Mouse (Mus musculus) MEL (cell line): ENCODE data around the gene Sdsl. TPM values are rescaled to one million over a fixed set of nuclear protein-coding genes. Genes with fewer than 3 reads are reported as not detected.

Source experiments
- DNase-seq: peaks from one replicate; pipeline ENCODE4 v3.0.0; 2011; ENCODE audit warnings: low read depth, low spot score
- H3K27ac ChIP-seq: 2 replicates; pipeline ENCODE4 v1.5.1; 2012; ENCODE audit warnings: low read depth, mild to moderate bottlenecking, control low read depth, low read length, moderate library complexity; ENCODE audit not compliant: control insufficient read depth
- H3K27me3 ChIP-seq, 2 experiments: fragments of 150-350 bp in 1 of 2; sonication (generic) in 1 of 2; 2 replicates each; pipeline ENCODE4 v1.6.1; 2012; ENCODE audit warnings: low read length in 2 of 2, mild to moderate bottlenecking in 2 of 2, improper control_type of control experiment in 1 of 2, moderate library complexity in 1 of 2; ENCODE audit not compliant: insufficient read depth in 2 of 2, control insufficient read depth in 1 of 2
- H3K36me3 ChIP-seq, 2 experiments: 2 replicates each; pipeline ENCODE4 v1.6.1; 2012 to 2014; ENCODE audit warnings: low read length in 2 of 2, improper control_type of control experiment in 1 of 2, inconsistent platforms in 1 of 2, mild to moderate bottlenecking in 1 of 2; ENCODE audit not compliant: insufficient read depth in 2 of 2, control insufficient read depth in 1 of 2
- H3K4me1 ChIP-seq, 2 experiments: fragments of 150-350 bp in 1 of 2; sonication (generic) in 1 of 2; 2 replicates each; pipeline ENCODE4 v1.6.1; 2012; ENCODE audit warnings: low read length in 2 of 2, improper control_type of control experiment in 1 of 2, mild to moderate bottlenecking in 1 of 2; ENCODE audit not compliant: insufficient read depth in 2 of 2, control insufficient read depth in 1 of 2
- H3K4me3 ChIP-seq, 2 experiments: fragments of 150-350 bp in 1 of 2; sonication (generic) in 1 of 2; 2 replicates each; pipeline ENCODE4 v1.5.1; 2012; ENCODE audit warnings: low read depth in 2 of 2, low read length in 2 of 2, mild to moderate bottlenecking in 2 of 2, moderate library complexity in 2 of 2, control low read depth in 1 of 2, improper control_type of control experiment in 1 of 2; ENCODE audit not compliant: control insufficient read depth in 1 of 2, insufficient read depth in 1 of 2
- H3K79me2 ChIP-seq: 2 replicates; pipeline ENCODE4 v1.6.1; 2012; ENCODE audit warnings: mild to moderate bottlenecking, low read length, moderate library complexity; ENCODE audit not compliant: control insufficient read depth, poor library complexity, insufficient read depth
- H3K9ac ChIP-seq: 2 replicates; pipeline ENCODE4 v1.6.1; 2012; ENCODE audit warnings: low read depth, mild to moderate bottlenecking, control low read depth, low read length, moderate library complexity; ENCODE audit not compliant: control insufficient read depth, poor library complexity, severe bottlenecking
- H3K9me3 ChIP-seq: fragments of 150-350 bp; sonication (generic); replicated peaks from 2 replicates; pipeline ENCODE4 v1.6.1; 2012; ENCODE audit warnings: mild to moderate bottlenecking, low read length, improper control_type of control experiment, moderate library complexity; ENCODE audit not compliant: insufficient read depth
- BHLHE40 ChIP-seq: IDR thresholded peaks from 2 replicates; pipeline ENCODE4 v1.6.1; 2012; ENCODE audit warnings: low read depth, mild to moderate bottlenecking, inconsistent platforms, low read length, improper control_type of control experiment, borderline replicate concordance
- E2F4 ChIP-seq: IDR thresholded peaks from 2 replicates; pipeline ENCODE4 v1.6.1; 2011; ENCODE audit warnings: low read depth, low read length, improper control_type of control experiment, borderline replicate concordance
- ELF1 ChIP-seq: IDR thresholded peaks from 2 replicates; pipeline ENCODE4 v1.6.1; 2014; ENCODE audit warnings: low read depth, mild to moderate bottlenecking, inconsistent platforms, low read length, improper control_type of control experiment, moderate library complexity
- MAFK ChIP-seq: IDR thresholded peaks from 2 replicates; pipeline ENCODE4 v1.6.1; 2011; ENCODE audit warnings: low read depth, mild to moderate bottlenecking, low read length, improper control_type of control experiment, borderline replicate concordance
- MAX ChIP-seq: IDR thresholded peaks from 2 replicates; pipeline ENCODE4 v1.6.1; 2011; ENCODE audit warnings: low read length, improper control_type of control experiment
- MAZ ChIP-seq: IDR thresholded peaks from 2 replicates; pipeline ENCODE4 v1.6.1; 2012; ENCODE audit warnings: low read depth, mild to moderate bottlenecking, inconsistent platforms, low read length, improper control_type of control experiment
- MEF2A ChIP-seq: IDR thresholded peaks from 2 replicates; pipeline ENCODE4 v1.6.1; 2014; ENCODE audit warnings: low read depth, mild to moderate bottlenecking, inconsistent platforms, low read length, improper control_type of control experiment; ENCODE audit not compliant: poor library complexity, insufficient replicate concordance, severe bottlenecking; ENCODE audit errors: extremely low read depth
- POLR2A ChIP-seq, 2 experiments: IDR thresholded peaks; 2 replicates each; pipeline ENCODE4 v1.6.1; 2011 to 2012; ENCODE audit warnings: low read length in 2 of 2, mild to moderate bottlenecking in 2 of 2, control low read depth in 1 of 2, improper control_type of control experiment in 1 of 2, low read depth in 1 of 2, moderate library complexity in 1 of 2; ENCODE audit not compliant: control insufficient read depth in 1 of 2, insufficient read depth in 1 of 2, poor library complexity in 1 of 2
- SIN3A ChIP-seq: IDR thresholded peaks from 2 replicates; pipeline ENCODE4 v1.6.1; 2012; ENCODE audit warnings: low read length, improper control_type of control experiment, inconsistent platforms
- TAL1 ChIP-seq: IDR thresholded peaks from 2 replicates; pipeline ENCODE4 v1.6.1; 2012; ENCODE audit warnings: mild to moderate bottlenecking, inconsistent platforms, low read length, moderate library complexity, mixed read lengths
- TBP ChIP-seq: IDR thresholded peaks from 2 replicates; pipeline ENCODE4 v1.8.0; 2011; ENCODE audit warnings: low read depth, low read length, improper control_type of control experiment
- UBTF ChIP-seq: IDR thresholded peaks from 2 replicates; pipeline ENCODE4 v1.6.1; 2012; ENCODE audit warnings: low read depth, mild to moderate bottlenecking, inconsistent platforms, low read length, improper control_type of control experiment, moderate library complexity, borderline replicate concordance; ENCODE audit not compliant: insufficient read depth
- USF2 ChIP-seq, 2 experiments: IDR thresholded peaks; 2 replicates each; pipeline ENCODE4 v1.6.1; 2011 to 2012; ENCODE audit warnings: improper control_type of control experiment in 2 of 2, low read length in 2 of 2, borderline replicate concordance in 1 of 2, inconsistent platforms in 1 of 2, low read depth in 1 of 2, mild to moderate bottlenecking in 1 of 2; ENCODE audit not compliant: insufficient read depth in 1 of 2
- ZC3H11A ChIP-seq: IDR thresholded peaks from 2 replicates; pipeline ENCODE4 v1.6.1; 2012; ENCODE audit warnings: low read depth, mild to moderate bottlenecking, inconsistent platforms, low read length, improper control_type of control experiment
- ZNF384 ChIP-seq: IDR thresholded peaks from 2 replicates; pipeline ENCODE4 v1.6.1; 2012; ENCODE audit warnings: low read depth, mild to moderate bottlenecking, inconsistent platforms, low read length, improper control_type of control experiment
- polyA plus RNA-seq, 2 experiments: library from polyadenylated mRNA; stranded (reverse) in 1 of 2; unstranded in 1 of 2; fragments of >175 nt in 1 of 2; fragments of >200 nt in 1 of 2; gene quantifications; 2 replicates each; pipeline versions ENCODE4 v1.2.1 to v1.2.4; 2012; ENCODE audit warnings: low replicate concordance in 2 of 2, low read depth in 1 of 2; ENCODE audit not compliant: insufficient read length in 2 of 2, insufficient read depth in 1 of 2, missing spikeins in 1 of 2
- total RNA-seq: library from RNA; depleted of rRNA; stranded (reverse); fragments of 300-350 nt; gene quantifications from 2 replicates; pipeline ENCODE4 v1.2.3, GENCODE M21; 2012

The Sdsl gene
- total and polyA plus RNA-seq, 3 experiments = 12.1 to 21.0 TPM; not detected in 1

- H3K36me3 ChIP-seq = peaks cover 0 to 5% of the 10 kb centered on the region in 2 experiments; a peak in 2 of 4 replicates
- H3K79me2 ChIP-seq = no peaks in the 10 kb centered on the region
- no peak for TF ChIP-seq USF2 (IDR thresholded peaks at IDR 0.05; ENCODE audit: borderline replicate concordance in 1 of 2, insufficient read depth in 1 of 2, low read depth in 1 of 2, low read length in 2 of 2)
- TF ChIP-seq UBTF = no peak
- TF ChIP-seq MEF2A = no peak
- TF ChIP-seq ZNF384 = no peak
- TF ChIP-seq TAL1 = no peak
- no peak for TF ChIP-seq ZC3H11A
- no peak for TF ChIP-seq POLR2A (IDR thresholded peaks at IDR 0.05; ENCODE audit: control insufficient read depth in 1 of 2, insufficient read depth in 1 of 2, low read depth in 1 of 2, low read length in 2 of 2, poor library complexity in 1 of 2)
- TF ChIP-seq SIN3A = no peak
- no peak for TF ChIP-seq E2F4
- TF ChIP-seq MAX = no peak
- TF ChIP-seq BHLHE40 = no peak
- TF ChIP-seq, all 39 proteins: peak for 0
- no peak overlapping the region for H3K27ac ChIP-seq
- H3K9ac ChIP-seq = no peak overlapping the region
- H3K27me3 ChIP-seq = no peaks in the 10 kb centered on the region
- DNase-seq = no peak
- H3K4me3 ChIP-seq = no peak overlapping the region
- H3K9me3 ChIP-seq = no peaks in the 10 kb centered on the region
- peaks cover 10 to 14% of the 10 kb centered on the region in 2 experiments for H3K4me1 ChIP-seq
Observed at GRCm38 (mm10) chr5:120468830-120469229, 3.8 kb downstream of the Sdsl start.

- H3K9me3 ChIP-seq = no peaks in the 10 kb centered on the region
- peaks cover 7 to 14% of the 10 kb centered on the region in 2 experiments for H3K4me1 ChIP-seq
- DNase-seq = no peak
- no peak overlapping the region for H3K9ac ChIP-seq
- H3K27ac ChIP-seq = no peak overlapping the region
- peaks cover 0 to 5% of the 10 kb centered on the region in 2 experiments; a peak in 2 of 4 replicates for H3K36me3 ChIP-seq
- H3K27me3 ChIP-seq = no peaks in the 10 kb centered on the region
- no peak overlapping the region for H3K4me3 ChIP-seq
- TF ChIP-seq TBP = no peak
- no peaks in the 10 kb centered on the region for H3K79me2 ChIP-seq
Observed at GRCm38 (mm10) chr5:120468336-120468735, 4.3 kb downstream of the Sdsl start.

GRCm38 (mm10) chr5:120467026-120467425 is 5.6 kb downstream of the Sdsl start:
- Histone ChIP-seq H3K9me3 (no peaks in the 10 kb centered on the region), H3K79me2 (no peaks in the 10 kb centered on the region), H3K36me3 (peaks cover 0 to 5% of the 10 kb centered on the region in 2 experiments; a peak in 2 of 4 replicates), H3K4me1 (peaks cover 4 to 14% of the 10 kb centered on the region in 2 experiments)
- TF ChIP-seq SIN3A (no peak), MAZ (no peak), MAFK (no peak), ZNF384 (0 out of 2 replicates have a peak, but pooled peaks have one; percentile 11), ELF1 (0 out of 2 replicates have a peak, but pooled peaks have one; percentile 19), UBTF (no peak)
- TF ChIP-seq, all 39 proteins: peak for 2
- H3K9ac ChIP-seq = peak overlapping the region; percentile 25
- H3K27me3 ChIP-seq = no peaks in the 10 kb centered on the region
- DNase-seq = no peak
- H3K4me3 ChIP-seq = peak overlapping the region; percentile 40 to 42
- no peak overlapping the region for H3K27ac ChIP-seq
